Comparison of ENCODE assay signal across 11 mouse cellular contexts in genomic region chrX:162844447-162845100, GRCm38 (mm10). TPM values are rescaled to one million over a fixed set of nuclear protein-coding genes. Genes with fewer than 3 reads are reported as not detected.
DNase-seq lines count a peak whose midpoint lies in the region; ATAC-seq lines count a peak whose summit lies in the region.
"Had no signal": no experiment of that assay in that cellular context is flagged by ENCODE, and none has a peak within 500 bp of the region (broad histone marks: within the 10 kb centered on the region; RNA-seq: fewer than 3 reads in every experiment).

No protein-coding gene starts in this region.

- WGBS in kidney, embryonic 14.5 days = 79% methylated on average over 8 of the region's 8 CpGs

- no peak overlapping the region for H3K27ac ChIP-seq in kidney, embryonic 14.5 days (ENCODE audit: low read depth, low read length)
- H3K27ac ChIP-seq: hindbrain, embryonic 14.5 days; stomach, embryonic 15.5 days had no signal

- no peaks in the 10 kb centered on the region for H3K4me1 ChIP-seq in kidney, embryonic 14.5 days (ENCODE audit: control insufficient read depth, insufficient read depth, low read length)
- H3K4me1 ChIP-seq: stomach, embryonic 15.5 days had no signal

- peak; percentile 31 for DNase-seq in kidney, adult 11 months
- DNase-seq in retina, postnatal 1 day = peak; percentile 1
- no peak for DNase-seq in retina, embryonic 14.5 days (ENCODE audit: low spot score)
- peak; percentile 22 for DNase-seq in adipocyte (ENCODE audit: low spot score)
- no peak for DNase-seq in frontal cortex, postnatal 14 days (ENCODE audit: low spot score in 2 of 2)
- DNase-seq: layer of hippocampus, adult 9-11 months had no signal

- ATAC-seq in kidney, embryonic 14.5 days (ENCODE audit: low FRiP score, low TSS enrichment) = no peak
- ATAC-seq in megakaryocyte-erythroid progenitor cell, adult 5-6 weeks (replicated peaks; ENCODE audit: low FRiP score, low TSS enrichment, poor library complexity, severe bottlenecking) = 0 out of 2 replicates have a peak, but pooled peaks have one; percentile 30
- no peak for ATAC-seq in activated CD4-positive, CD25-positive, alpha-beta regulatory T cell, adult 4 months

- H3K9ac ChIP-seq in kidney, embryonic 14.5 days (ENCODE audit: low read depth, low read length) = no peak overlapping the region
- H3K9ac ChIP-seq: hindbrain, embryonic 14.5 days; stomach, embryonic 15.5 days had no signal

- H3K36me3 ChIP-seq in kidney, embryonic 14.5 days (ENCODE audit: control insufficient read depth, insufficient read depth, low read length) = no peaks in the 10 kb centered on the region
- H3K36me3 ChIP-seq: stomach, embryonic 15.5 days had no signal

- no peak overlapping the region for H3K4me2 ChIP-seq in kidney, embryonic 14.5 days (replicated peaks; ENCODE audit: low read depth, low read length)
- H3K4me2 ChIP-seq: hindbrain, embryonic 14.5 days; stomach, embryonic 15.5 days had no signal

- no peaks in the 10 kb centered on the region for H3K27me3 ChIP-seq in kidney, embryonic 14.5 days (ENCODE audit: control insufficient read depth, insufficient read depth, low read length)
- H3K27me3 ChIP-seq: stomach, embryonic 15.5 days had no signal

- H3K9me3 ChIP-seq in kidney, embryonic 14.5 days (ENCODE audit: control insufficient read depth, low read length) = no peaks in the 10 kb centered on the region
- H3K9me3 ChIP-seq: stomach, embryonic 15.5 days had no signal

- H3K4me3 ChIP-seq in kidney, embryonic 14.5 days (ENCODE audit: low read length) = no peak overlapping the region
- H3K4me3 ChIP-seq: stomach, embryonic 15.5 days had no signal

RNA-seq across cellular contexts. Expression of gene Txlng, which starts 15.3 kb away (rescaled TPM):
- 12.8 and 17.6 TPM in 2 replicates for polyA plus RNA-seq in kidney, embryonic 14.5 days (2014; fragmentation: Nextera tagmentation; extraction: Ambion mirVana)
- total RNA-seq in megakaryocyte-erythroid progenitor cell, adult 5-6 weeks (2014; fragmentation: Nextera tagmentation) = 21.0 and 27.3 TPM in 2 replicates
- total RNA-seq in megakaryocyte-erythroid progenitor cell, adult 5-6 weeks (2017) = 49.8 and 64.6 TPM in 2 replicates
- polyA plus RNA-seq in activated CD4-positive, CD25-positive, alpha-beta regulatory T cell, adult 4 months (2017; shearing (Covaris generic)) = 10 to 100 TPM; 20.9 to 22.1 TPM

RNA-seq across cellular contexts. Expression of gene Syap1, which starts 43.7 kb away (rescaled TPM):
- polyA plus RNA-seq in kidney, embryonic 14.5 days (2014; fragmentation: Nextera tagmentation; extraction: Ambion mirVana) = 46.1 and 49.5 TPM in 2 replicates
- 11.9 and 15.8 TPM in 2 replicates for total RNA-seq in megakaryocyte-erythroid progenitor cell, adult 5-6 weeks (2014; fragmentation: Nextera tagmentation)
- total RNA-seq in megakaryocyte-erythroid progenitor cell, adult 5-6 weeks (2017) = 34.9 and 45.0 TPM in 2 replicates
- polyA plus RNA-seq in activated CD4-positive, CD25-positive, alpha-beta regulatory T cell, adult 4 months (2017; shearing (Covaris generic)) = 10 to 100 TPM; 15.3 to 16.9 TPM

RNA-seq across cellular contexts. Expression of gene Ctps2, which starts 56.5 kb away (rescaled TPM):
- polyA plus RNA-seq in kidney, embryonic 14.5 days (2014; fragmentation: Nextera tagmentation; extraction: Ambion mirVana) = 76.3 and 102 TPM in 2 replicates
- 34.9 and 54.4 TPM in 2 replicates for total RNA-seq in megakaryocyte-erythroid progenitor cell, adult 5-6 weeks (2014; fragmentation: Nextera tagmentation)
- total RNA-seq in megakaryocyte-erythroid progenitor cell, adult 5-6 weeks (2017) = 26.4 and 42.6 TPM in 2 replicates
- polyA plus RNA-seq in activated CD4-positive, CD25-positive, alpha-beta regulatory T cell, adult 4 months (2017; shearing (Covaris generic)) = 100 to 1,000 TPM; 186 to 196 TPM

Comparison
In these comparisons a context has a peak if more than half of its experiments do, and no peak if none do; other contexts are left out.
1. DNase-seq: peak in kidney, adult 11 months (single experiment), retina, postnatal 1 day (single experiment) and adipocyte (single experiment); none in retina, embryonic 14.5 days (single experiment) and frontal cortex, postnatal 14 days (0 of 2).